Mouse (Mus musculus): ENCODE measurements around the gene B230104I21Rik. TPM values are rescaled to one million over a fixed set of nuclear protein-coding genes. Genes with fewer than 3 reads are reported as not detected.

Gene B230104I21Rik
- polyA plus RNA-seq, 1 experiment from 2014 or later, result 0.20 TPM

GRCm38 (mm10) chr4:154358370-154358769 lies 22.4 kb downstream of the B230104I21Rik start:
- no peaks in the 10 kb centered on the region for H3K9me3 ChIP-seq
- no peaks in the 10 kb centered on the region for H3K36me3 ChIP-seq
- H3K27ac ChIP-seq (replicated peaks), result no peak overlapping the region
- H3K4me2 ChIP-seq (replicated peaks), result no peak overlapping the region
- ATAC-seq (replicated peaks), result no peak
- 73% methylated on average over 5 of the region's 5 CpGs for WGBS
- no peak overlapping the region for H3K4me3 ChIP-seq
- no peaks in the 10 kb centered on the region for H3K27me3 ChIP-seq
- H3K9ac ChIP-seq (replicated peaks), result no peak overlapping the region
- H3K4me1 ChIP-seq, result peaks cover 3% of the 10 kb centered on the region; the same call in 1 of the 2 replicates

GRCm38 (mm10) chr4:154358816-154359215 lies 22.9 kb downstream of the B230104I21Rik start:
- no peak overlapping the region for H3K9ac ChIP-seq (replicated peaks)
- 46% methylated on average over 11 of the region's 11 CpGs for WGBS
- no peak for ATAC-seq (replicated peaks)
- no peaks in the 10 kb centered on the region for H3K27me3 ChIP-seq
- H3K4me3 ChIP-seq, result no peak overlapping the region
- H3K4me2 ChIP-seq (replicated peaks), result no peak overlapping the region
- H3K27ac ChIP-seq (replicated peaks), result no peak overlapping the region
- peaks cover 3% of the 10 kb centered on the region; the same call in 1 of the 2 replicates for H3K4me1 ChIP-seq
- H3K9me3 ChIP-seq, result no peaks in the 10 kb centered on the region
- H3K36me3 ChIP-seq, result no peaks in the 10 kb centered on the region

GRCm38 (mm10) chr4:154359762-154360300 lies 23.9 kb downstream of the B230104I21Rik start:
- H3K4me2 ChIP-seq (replicated peaks), result no peak overlapping the region
- WGBS, result 63% methylated on average over 9 of the region's 9 CpGs
- no peaks in the 10 kb centered on the region for H3K36me3 ChIP-seq
- no peak overlapping the region for H3K4me3 ChIP-seq
- H3K9me3 ChIP-seq, result no peaks in the 10 kb centered on the region
- H3K27ac ChIP-seq (replicated peaks), result no peak overlapping the region
- no peak overlapping the region for H3K9ac ChIP-seq (replicated peaks)
- ATAC-seq (replicated peaks), result no peak
- H3K27me3 ChIP-seq, result no peaks in the 10 kb centered on the region
- peaks cover 3% of the 10 kb centered on the region; the same call in 1 of the 2 replicates for H3K4me1 ChIP-seq

- no peak overlapping the region for H3K4me2 ChIP-seq (replicated peaks)
- H3K4me3 ChIP-seq, result no peak overlapping the region
- peaks cover 3% of the 10 kb centered on the region; the same call in 1 of the 2 replicates for H3K4me1 ChIP-seq
- H3K36me3 ChIP-seq, result no peaks in the 10 kb centered on the region
- ATAC-seq (replicated peaks), result no peak
- H3K27me3 ChIP-seq, result no peaks in the 10 kb centered on the region
- H3K9me3 ChIP-seq, result no peaks in the 10 kb centered on the region
- H3K27ac ChIP-seq (replicated peaks), result no peak overlapping the region
- WGBS, result 90% methylated on average over 6 of the region's 7 CpGs
- H3K9ac ChIP-seq (replicated peaks), result no peak overlapping the region
Measured at GRCm38 (mm10) chr4:154360441-154360840, 24.5 kb downstream of the B230104I21Rik start.

GRCm38 (mm10) chr4:154360850-154361249 lies 24.9 kb downstream of the B230104I21Rik start:
- WGBS, result 62% methylated on average over 3 of the region's 3 CpGs
- ATAC-seq (replicated peaks), result no peak

GRCm38 (mm10) chr4:154364752-154365151 lies 28.8 kb downstream of the B230104I21Rik start:
- Histone ChIP-seq H3K4me3 (no peak overlapping the region), H3K9ac (replicated peaks) (no peak overlapping the region), H3K27me3 (no peaks in the 10 kb centered on the region), H3K4me1 (peaks cover 3% of the 10 kb centered on the region; the same call in 1 of the 2 replicates), H3K4me2 (replicated peaks) (no peak overlapping the region), H3K9me3 (no peaks in the 10 kb centered on the region), H3K27ac (replicated peaks) (no peak overlapping the region), H3K36me3 (no peaks in the 10 kb centered on the region)
- 96% methylated on average over 2 of the region's 2 CpGs for WGBS
- ATAC-seq (replicated peaks), result no peak

More at GRCm38 (mm10) chr4:154360850-154361249, 24.9 kb downstream of the B230104I21Rik start:
- no peak overlapping the region for H3K4me3 ChIP-seq
- no peaks in the 10 kb centered on the region for H3K27me3 ChIP-seq
- peaks cover 3% of the 10 kb centered on the region; the same call in 1 of the 2 replicates for H3K4me1 ChIP-seq
- H3K9me3 ChIP-seq, result no peaks in the 10 kb centered on the region
- H3K9ac ChIP-seq (replicated peaks), result no peak overlapping the region
- H3K36me3 ChIP-seq, result no peaks in the 10 kb centered on the region
- H3K27ac ChIP-seq (replicated peaks), result no peak overlapping the region
- H3K4me2 ChIP-seq (replicated peaks), result no peak overlapping the region

GRCm38 (mm10) chr4:154366836-154367235 lies 30.9 kb downstream of the B230104I21Rik start:
- H3K4me1 ChIP-seq, result peaks cover 3% of the 10 kb centered on the region; the same call in 1 of the 2 replicates
- H3K9ac ChIP-seq (replicated peaks), result no peak overlapping the region
- H3K36me3 ChIP-seq, result no peaks in the 10 kb centered on the region
- no peak overlapping the region for H3K4me3 ChIP-seq
- WGBS, result 88% methylated on average over 6 of the region's 6 CpGs
- no peaks in the 10 kb centered on the region for H3K27me3 ChIP-seq
- no peaks in the 10 kb centered on the region for H3K9me3 ChIP-seq
- H3K27ac ChIP-seq (replicated peaks), result no peak overlapping the region
- no peak for ATAC-seq (replicated peaks)
- no peak overlapping the region for H3K4me2 ChIP-seq (replicated peaks)

GRCm38 (mm10) chr4:154369089-154369488 lies 33.2 kb downstream of the B230104I21Rik start:
- Histone ChIP-seq H3K27me3 (no peaks in the 10 kb centered on the region), H3K4me1 (no peaks in the 10 kb centered on the region), H3K36me3 (no peaks in the 10 kb centered on the region), H3K4me3 (no peak overlapping the region), H3K9me3 (no peaks in the 10 kb centered on the region), H3K27ac (replicated peaks) (no peak overlapping the region), H3K4me2 (replicated peaks) (no peak overlapping the region), H3K9ac (replicated peaks) (no peak overlapping the region)
- ATAC-seq (replicated peaks), result no peak
- WGBS, result 83% methylated on average over 5 of the region's 5 CpGs

- Histone ChIP-seq H3K4me1 (no peaks in the 10 kb centered on the region), H3K27me3 (no peaks in the 10 kb centered on the region), H3K27ac (replicated peaks) (no peak overlapping the region), H3K9me3 (no peaks in the 10 kb centered on the region), H3K9ac (replicated peaks) (no peak overlapping the region), H3K4me2 (replicated peaks) (no peak overlapping the region), H3K36me3 (no peaks in the 10 kb centered on the region), H3K4me3 (no peak overlapping the region)
- 85% methylated on average over 8 of the region's 8 CpGs for WGBS
- ATAC-seq (replicated peaks), result no peak
Measured at GRCm38 (mm10) chr4:154370841-154371240, 34.9 kb downstream of the B230104I21Rik start.

GRCm38 (mm10) chr4:154371542-154372247 lies 35.8 kb downstream of the B230104I21Rik start:
- no peaks in the 10 kb centered on the region for H3K36me3 ChIP-seq
- WGBS, result 78% methylated on average over 13 of the region's 13 CpGs

GRCm38 (mm10) chr4:154375939-154376625 lies 40.2 kb downstream of the B230104I21Rik start:
- no peak for ATAC-seq (replicated peaks)
- no peaks in the 10 kb centered on the region for H3K4me1 ChIP-seq
- 94% methylated on average over 10 of the region's 10 CpGs for WGBS
- no peaks in the 10 kb centered on the region for H3K27me3 ChIP-seq
- no peak overlapping the region for H3K27ac ChIP-seq (replicated peaks)
- no peak overlapping the region for H3K4me2 ChIP-seq (replicated peaks)
- no peaks in the 10 kb centered on the region for H3K9me3 ChIP-seq
- H3K4me3 ChIP-seq, result no peak overlapping the region
- no peak overlapping the region for H3K9ac ChIP-seq (replicated peaks)
- no peaks in the 10 kb centered on the region for H3K36me3 ChIP-seq

More at GRCm38 (mm10) chr4:154371542-154372247, 35.8 kb downstream of the B230104I21Rik start:
- Histone ChIP-seq H3K27me3 (no peaks in the 10 kb centered on the region), H3K4me3 (no peak overlapping the region), H3K9ac (replicated peaks) (no peak overlapping the region), H3K27ac (replicated peaks) (no peak overlapping the region), H3K4me1 (no peaks in the 10 kb centered on the region), H3K4me2 (replicated peaks) (no peak overlapping the region), H3K9me3 (no peaks in the 10 kb centered on the region)
- no peak for ATAC-seq (replicated peaks)

- no peaks in the 10 kb centered on the region for H3K4me1 ChIP-seq
- H3K4me2 ChIP-seq (replicated peaks), result no peak overlapping the region
- no peak overlapping the region for H3K27ac ChIP-seq (replicated peaks)
- no peaks in the 10 kb centered on the region for H3K27me3 ChIP-seq
- no peaks in the 10 kb centered on the region for H3K9me3 ChIP-seq
- H3K36me3 ChIP-seq, result no peaks in the 10 kb centered on the region
- 91% methylated on average over 2 of the region's 2 CpGs for WGBS
- no peak overlapping the region for H3K4me3 ChIP-seq
- no peak for ATAC-seq (replicated peaks)
- no peak overlapping the region for H3K9ac ChIP-seq (replicated peaks)
Measured at GRCm38 (mm10) chr4:154378876-154379275, 42.9 kb downstream of the B230104I21Rik start.
